Mouse (Mus musculus): ENCODE measurements around the gene Rgma. TPM values are rescaled to one million over a fixed set of nuclear protein-coding genes. Genes with fewer than 3 reads are reported as not detected.
A peak's percentile ranks its signal among the peaks of the same experiment; 100 is the strongest.

Gene Rgma
- polyA plus RNA-seq, 1 experiment from 2014 or later = 3.7 TPM

- Histone ChIP-seq H3K4me3 (peak overlapping the region; percentile 38), H3K27ac (ENCODE audit: poor library complexity, severe bottlenecking) (no peak overlapping the region), H3K9me3 (replicated peaks) (no peaks in the 10 kb centered on the region), H3K9ac (peak overlapping the region; percentile 23; the same call in 1 of the 2 replicates), H3K4me1 (replicated peaks) (peaks cover 29% of the 10 kb centered on the region), H3K27me3 (replicated peaks) (peaks cover 60% of the 10 kb centered on the region), H3K36me3 (peaks cover 1% of the 10 kb centered on the region; the same call in 1 of the 2 replicates), H3K4me2 (peak overlapping the region; percentile 78)
- WGBS = 18% methylated on average over 20 of the region's 20 CpGs
- ATAC-seq (ENCODE audit: insufficient number of reproducible peaks, low FRiP score) = 0 out of 2 replicates have a peak, but pooled peaks have one; percentile 7
Measured at GRCm38 (mm10) chr7:73400051-73400916, 25.0 kb downstream of the Rgma start.

GRCm38 (mm10) chr7:73402106-73402505, 26.8 kb downstream of the Rgma start:
- H3K27me3 ChIP-seq (replicated peaks) = peaks cover 47% of the 10 kb centered on the region
- H3K27ac ChIP-seq (ENCODE audit: poor library complexity, severe bottlenecking) = no peak overlapping the region
- H3K4me2 ChIP-seq = no peak overlapping the region
- 0 out of 2 replicates have a peak, but pooled peaks cover 6% of the 10 kb centered on the region for H3K9me3 ChIP-seq (replicated peaks)
- 62% methylated on average over 2 of the region's 2 CpGs for WGBS
- no peak overlapping the region for H3K4me3 ChIP-seq
- H3K36me3 ChIP-seq = peaks cover 9% of the 10 kb centered on the region
- no peak for ATAC-seq (ENCODE audit: insufficient number of reproducible peaks, low FRiP score)
- no peak overlapping the region for H3K9ac ChIP-seq
- H3K4me1 ChIP-seq (replicated peaks) = peaks cover 29% of the 10 kb centered on the region

- Histone ChIP-seq H3K4me2 (no peak overlapping the region), H3K4me3 (no peak overlapping the region), H3K9ac (no peak overlapping the region), H3K4me1 (replicated peaks) (peaks cover 29% of the 10 kb centered on the region), H3K36me3 (peaks cover 9% of the 10 kb centered on the region), H3K27me3 (replicated peaks) (peaks cover 41% of the 10 kb centered on the region), H3K27ac (ENCODE audit: poor library complexity, severe bottlenecking) (no peak overlapping the region), H3K9me3 (replicated peaks) (0 out of 2 replicates have a peak, but pooled peaks cover 6% of the 10 kb centered on the region)
- WGBS = 77% methylated on average over 1 of the region's 1 CpGs
- no peak for ATAC-seq (ENCODE audit: insufficient number of reproducible peaks, low FRiP score)
Measured at GRCm38 (mm10) chr7:73402671-73403070, 27.4 kb downstream of the Rgma start.

GRCm38 (mm10) chr7:73403538-73403937, 28.2 kb downstream of the Rgma start:
- ATAC-seq (ENCODE audit: insufficient number of reproducible peaks, low FRiP score) = no peak
- H3K9ac ChIP-seq = no peak overlapping the region

GRCm38 (mm10) chr7:73405550-73405949, 30.2 kb downstream of the Rgma start:
- H3K27ac ChIP-seq (ENCODE audit: poor library complexity, severe bottlenecking) = no peak overlapping the region
- H3K4me3 ChIP-seq = no peak overlapping the region
- H3K27me3 ChIP-seq (replicated peaks) = peaks cover 15% of the 10 kb centered on the region
- H3K36me3 ChIP-seq = peaks cover 15% of the 10 kb centered on the region
- peaks cover 7% of the 10 kb centered on the region; the same call in 1 of the 2 replicates for H3K4me1 ChIP-seq (replicated peaks)
- 0 out of 2 replicates have a peak, but pooled peaks cover 6% of the 10 kb centered on the region for H3K9me3 ChIP-seq (replicated peaks)
- no peak overlapping the region for H3K4me2 ChIP-seq
- ATAC-seq (ENCODE audit: insufficient number of reproducible peaks, low FRiP score) = no peak
- no peak overlapping the region for H3K9ac ChIP-seq
- WGBS = 81% methylated on average over 11 of the region's 11 CpGs

More at GRCm38 (mm10) chr7:73403538-73403937, 28.2 kb downstream of the Rgma start:
- H3K4me2 ChIP-seq = no peak overlapping the region
- H3K27me3 ChIP-seq (replicated peaks) = peaks cover 33% of the 10 kb centered on the region
- H3K27ac ChIP-seq (ENCODE audit: poor library complexity, severe bottlenecking) = no peak overlapping the region
- H3K4me3 ChIP-seq = no peak overlapping the region
- 29% methylated on average over 3 of the region's 3 CpGs for WGBS
- H3K4me1 ChIP-seq (replicated peaks) = peaks cover 24% of the 10 kb centered on the region
- H3K9me3 ChIP-seq (replicated peaks) = 0 out of 2 replicates have a peak, but pooled peaks cover 6% of the 10 kb centered on the region
- peaks cover 9% of the 10 kb centered on the region for H3K36me3 ChIP-seq

GRCm38 (mm10) chr7:73411523-73411922, 36.2 kb downstream of the Rgma start:
- no peak for ATAC-seq (ENCODE audit: insufficient number of reproducible peaks, low FRiP score)
- peaks cover 8% of the 10 kb centered on the region; the same call in 1 of the 2 replicates for H3K36me3 ChIP-seq
- no peak overlapping the region for H3K4me2 ChIP-seq
- H3K4me1 ChIP-seq (replicated peaks) = 0 out of 2 replicates have a peak, but pooled peaks cover 10% of the 10 kb centered on the region
- 70% methylated on average over 7 of the region's 7 CpGs for WGBS
- H3K9ac ChIP-seq = no peak overlapping the region
- H3K9me3 ChIP-seq (replicated peaks) = 0 out of 2 replicates have a peak, but pooled peaks cover 4% of the 10 kb centered on the region
- no peaks in the 10 kb centered on the region for H3K27me3 ChIP-seq (replicated peaks)
- H3K4me3 ChIP-seq = no peak overlapping the region
- H3K27ac ChIP-seq (ENCODE audit: poor library complexity, severe bottlenecking) = no peak overlapping the region

GRCm38 (mm10) chr7:73411986-73412385, 36.7 kb downstream of the Rgma start:
- Histone ChIP-seq H3K9me3 (replicated peaks) (no peaks in the 10 kb centered on the region), H3K27me3 (replicated peaks) (no peaks in the 10 kb centered on the region), H3K4me2 (no peak overlapping the region), H3K4me3 (no peak overlapping the region), H3K27ac (ENCODE audit: poor library complexity, severe bottlenecking) (no peak overlapping the region), H3K36me3 (peaks cover 8% of the 10 kb centered on the region; the same call in 1 of the 2 replicates), H3K4me1 (replicated peaks) (0 out of 2 replicates have a peak, but pooled peaks cover 10% of the 10 kb centered on the region), H3K9ac (no peak overlapping the region)
- ATAC-seq (ENCODE audit: insufficient number of reproducible peaks, low FRiP score) = no peak
- WGBS = 85% methylated on average over 4 of the region's 4 CpGs

- no peak overlapping the region for H3K27ac ChIP-seq (ENCODE audit: poor library complexity, severe bottlenecking)
- no peak for ATAC-seq (ENCODE audit: insufficient number of reproducible peaks, low FRiP score)
Measured at GRCm38 (mm10) chr7:73412419-73412818, 37.1 kb downstream of the Rgma start.

GRCm38 (mm10) chr7:73414192-73414591, 38.9 kb downstream of the Rgma start:
- Histone ChIP-seq H3K9me3 (replicated peaks) (no peaks in the 10 kb centered on the region), H3K27me3 (replicated peaks) (no peaks in the 10 kb centered on the region), H3K27ac (ENCODE audit: poor library complexity, severe bottlenecking) (no peak overlapping the region), H3K4me2 (no peak overlapping the region), H3K4me3 (no peak overlapping the region), H3K9ac (no peak overlapping the region), H3K4me1 (replicated peaks) (0 out of 2 replicates have a peak, but pooled peaks cover 10% of the 10 kb centered on the region), H3K36me3 (peaks cover 16% of the 10 kb centered on the region)
- ATAC-seq (ENCODE audit: insufficient number of reproducible peaks, low FRiP score) = no peak
- WGBS = 85% methylated on average over 14 of the region's 14 CpGs

More at GRCm38 (mm10) chr7:73412419-73412818, 37.1 kb downstream of the Rgma start:
- Histone ChIP-seq H3K9me3 (replicated peaks) (no peaks in the 10 kb centered on the region), H3K9ac (no peak overlapping the region), H3K36me3 (peaks cover 10% of the 10 kb centered on the region), H3K4me3 (no peak overlapping the region), H3K4me2 (no peak overlapping the region), H3K4me1 (replicated peaks) (0 out of 2 replicates have a peak, but pooled peaks cover 10% of the 10 kb centered on the region), H3K27me3 (replicated peaks) (no peaks in the 10 kb centered on the region)
- 70% methylated on average over 7 of the region's 7 CpGs for WGBS

- Histone ChIP-seq H3K27ac (ENCODE audit: poor library complexity, severe bottlenecking) (no peak overlapping the region), H3K4me2 (no peak overlapping the region), H3K36me3 (peaks cover 10% of the 10 kb centered on the region), H3K4me3 (no peak overlapping the region), H3K27me3 (replicated peaks) (no peaks in the 10 kb centered on the region), H3K4me1 (replicated peaks) (peaks cover 26% of the 10 kb centered on the region), H3K9ac (no peak overlapping the region), H3K9me3 (replicated peaks) (no peaks in the 10 kb centered on the region)
- no peak for ATAC-seq (ENCODE audit: insufficient number of reproducible peaks, low FRiP score)
- 44% methylated on average over 7 of the region's 7 CpGs for WGBS
Measured at GRCm38 (mm10) chr7:73419375-73419774, 44.1 kb downstream of the Rgma start.

- H3K9me3 ChIP-seq (replicated peaks) = no peaks in the 10 kb centered on the region
- H3K36me3 ChIP-seq = peaks cover 8% of the 10 kb centered on the region
- H3K4me2 ChIP-seq = no peak overlapping the region
- WGBS = 54% methylated on average over 5 of the region's 5 CpGs
- H3K4me1 ChIP-seq (replicated peaks) = peaks cover 37% of the 10 kb centered on the region
- H3K27me3 ChIP-seq (replicated peaks) = no peaks in the 10 kb centered on the region
- ATAC-seq (ENCODE audit: insufficient number of reproducible peaks, low FRiP score) = no peak
- H3K9ac ChIP-seq = no peak overlapping the region
- no peak overlapping the region for H3K4me3 ChIP-seq
- H3K27ac ChIP-seq (ENCODE audit: poor library complexity, severe bottlenecking) = no peak overlapping the region
Measured at GRCm38 (mm10) chr7:73420827-73421226, 45.5 kb downstream of the Rgma start.

Measured in heart, embryonic 12.5 days (tissue).